Mouse (Mus musculus) lung, postnatal 0 days (tissue): Measurements from ENCODE around the gene Rpl39. TPM values are rescaled to one million over a fixed set of nuclear protein-coding genes. Genes with fewer than 3 reads are reported as not detected.

ENCODE experiments used
- ATAC-seq: fragments of 200-750 bp; cut with Nextera tagmentation; 2 replicates; pipeline ENCODE4 v1.8.0; 2017; ENCODE audit warnings: moderate library complexity
- DNase-seq: peaks from one replicate; pipeline ENCODE4 v3.0.0-alpha.2; 2016; ENCODE audit warnings: low spot score
- H3K27ac ChIP-seq: fragments of 300-500 bp; sonication (generic); 2 replicates; pipeline ENCODE4 v1.5.1; 2014; ENCODE audit warnings: antibody characterized with exemption, mild to moderate bottlenecking, low read length, mixed read lengths
- H3K27me3 ChIP-seq: fragments of 300-500 bp; sonication (generic); replicated peaks from 2 replicates; pipeline ENCODE4 v1.6.1; 2014; ENCODE audit warnings: low read length, mixed read lengths; ENCODE audit not compliant: insufficient read depth
- H3K36me3 ChIP-seq: fragments of 300-500 bp; sonication (generic); 2 replicates; pipeline ENCODE4 v1.6.1; 2014; ENCODE audit warnings: low read length, mixed read lengths; ENCODE audit not compliant: insufficient read depth
- H3K4me1 ChIP-seq: fragments of 300-500 bp; sonication (generic); 2 replicates; pipeline ENCODE4 v1.6.1; 2014; ENCODE audit warnings: antibody characterized with exemption, low read depth, low read length, mixed read lengths; ENCODE audit not compliant: insufficient read depth
- H3K4me2 ChIP-seq: fragments of 300-500 bp; sonication (generic); replicated peaks from 2 replicates; pipeline ENCODE4 v1.6.1; 2014; ENCODE audit warnings: low read depth, mild to moderate bottlenecking, low read length, moderate library complexity, mixed read lengths
- H3K4me3 ChIP-seq: fragments of 300-500 bp; sonication (generic); 2 replicates; pipeline ENCODE4 v1.5.1; 2014; ENCODE audit warnings: low read depth, low read length
- H3K9ac ChIP-seq: fragments of 300-500 bp; sonication (generic); replicated peaks from 2 replicates; pipeline ENCODE4 v1.6.1; 2014; ENCODE audit warnings: low read depth, mild to moderate bottlenecking
- H3K9me3 ChIP-seq: fragments of 300-500 bp; sonication (generic); 2 replicates; pipeline ENCODE4 v1.6.1; 2016; ENCODE audit warnings: low read length, mixed read lengths
- CTCF ChIP-seq: IDR thresholded peaks from 2 replicates; pipeline ENCODE4 v1.5.1; 2016; ENCODE audit warnings: antibody characterized with exemption, mild to moderate bottlenecking
- EP300 ChIP-seq: IDR thresholded peaks from 2 replicates; pipeline ENCODE4 v1.6.1; 2016; ENCODE audit warnings: antibody characterized with exemption, mild to moderate bottlenecking, control low read depth
- WGBS: fragments of 180-500 bp; shearing (Covaris S2); extraction: QIAGEN DNeasy Blood & Tissue Kit; methylation state at CpG from one replicate; pipeline ENCODE4 v1.1.7; 2014; 5-methylcytosine and 5-hydroxymethylcytosine counted together
- polyA plus RNA-seq: library from polyadenylated mRNA; unstranded; fragments of >200 nt; fragmentation: Nextera tagmentation; extraction: Ambion mirVana; gene quantifications from 2 replicates; pipeline ENCODE4 v1.2.1, GENCODE M21; 2015

Gene Rpl39
- polyA plus RNA-seq, 1 experiment from 2014 or later, result 436 TPM

- ATAC-seq (no peak), DNase-seq (no peak)
- no peaks in the 10 kb centered on the region for H3K4me1 ChIP-seq
- no peak overlapping the region for H3K4me3 ChIP-seq
- H3K27me3 ChIP-seq, result no peaks in the 10 kb centered on the region
- no peak overlapping the region for H3K9ac ChIP-seq
- H3K27ac ChIP-seq, result no peak overlapping the region
- no peaks in the 10 kb centered on the region for H3K36me3 ChIP-seq
- no peak overlapping the region for H3K4me2 ChIP-seq
- H3K9me3 ChIP-seq, result no peaks in the 10 kb centered on the region
- TF ChIP-seq CTCF, result no peak
- no peak for TF ChIP-seq EP300
- 58% methylated on average over 4 of the region's 4 CpGs for WGBS
Measured at GRCm38 (mm10) chrX:37110881-37111193, 25.6 kb upstream of the Rpl39 start.

GRCm38 (mm10) chrX:37110193-37110880 lies 25.1 kb upstream of the Rpl39 start, which contains the start of gene Upf3b:
TSS of gene Upf3b (minus strand) at chrX:37110322.
- Histone ChIP-seq H3K27me3 (no peaks in the 10 kb centered on the region), H3K36me3 (no peaks in the 10 kb centered on the region), H3K4me1 (no peaks in the 10 kb centered on the region), H3K27ac (peak within 1 kb of the TSS; percentile 76), H3K9ac (peak within 1 kb of the TSS; percentile 51), H3K4me3 (peak within 1 kb of the TSS; percentile 46), H3K4me2 (peak within 1 kb of the TSS; percentile 60), H3K9me3 (no peaks in the 10 kb centered on the region)
- peak; percentile 97 for DNase-seq
- peak; percentile 100 for ATAC-seq
- 9% methylated on average over 29 of the region's 30 CpGs for WGBS
- TF ChIP-seq CTCF (no peak), EP300 (no peak)

- ATAC-seq, result peak; percentile 75
- Histone ChIP-seq H3K9me3 (no peaks in the 10 kb centered on the region), H3K27ac (peak overlapping the region; percentile 76), H3K36me3 (no peaks in the 10 kb centered on the region), H3K4me1 (no peaks in the 10 kb centered on the region), H3K27me3 (no peaks in the 10 kb centered on the region), H3K4me2 (peak overlapping the region; percentile 60), H3K4me3 (peak overlapping the region; percentile 46), H3K9ac (peak overlapping the region; percentile 51)
- DNase-seq, result peak; percentile 17
- TF ChIP-seq CTCF (no peak), EP300 (no peak)
- 9% methylated on average over 22 of the region's 27 CpGs for WGBS
Measured at GRCm38 (mm10) chrX:37109526-37110192, 24.5 kb upstream of the Rpl39 start.

- no peaks in the 10 kb centered on the region for H3K27me3 ChIP-seq
- H3K27ac ChIP-seq, result no peak overlapping the region
- WGBS, result 74% methylated on average over 2 of the region's 2 CpGs
- no peak overlapping the region for H3K4me3 ChIP-seq
- no peaks in the 10 kb centered on the region for H3K4me1 ChIP-seq
- H3K9me3 ChIP-seq, result no peaks in the 10 kb centered on the region
- no peak for DNase-seq
- no peak overlapping the region for H3K4me2 ChIP-seq
- TF ChIP-seq EP300 (no peak), CTCF (peak; percentile 41)
- no peak for ATAC-seq
- H3K36me3 ChIP-seq, result no peaks in the 10 kb centered on the region
- H3K9ac ChIP-seq, result no peak overlapping the region
Measured at GRCm38 (mm10) chrX:37103826-37104225, 18.6 kb upstream of the Rpl39 start.

- H3K4me3 ChIP-seq, result no peak overlapping the region
- H3K9me3 ChIP-seq, result no peaks in the 10 kb centered on the region
- 93% methylated on average over 3 of the region's 3 CpGs for WGBS
- H3K36me3 ChIP-seq, result no peaks in the 10 kb centered on the region
- H3K9ac ChIP-seq, result no peak overlapping the region
- H3K4me2 ChIP-seq, result no peak overlapping the region
- H3K27ac ChIP-seq, result no peak overlapping the region
- TF ChIP-seq EP300 (no peak), CTCF (no peak)
- no peak for ATAC-seq
- no peak for DNase-seq
- H3K4me1 ChIP-seq, result no peaks in the 10 kb centered on the region
- H3K27me3 ChIP-seq, result no peaks in the 10 kb centered on the region
Measured at GRCm38 (mm10) chrX:37098681-37099080, 13.5 kb upstream of the Rpl39 start.

GRCm38 (mm10) chrX:37095106-37095768 lies 10.0 kb upstream of the Rpl39 start:
- DNase-seq, result no peak
- Histone ChIP-seq H3K9me3 (no peaks in the 10 kb centered on the region), H3K27ac (no peak overlapping the region), H3K4me2 (no peak overlapping the region), H3K4me3 (no peak overlapping the region), H3K27me3 (no peaks in the 10 kb centered on the region), H3K4me1 (no peaks in the 10 kb centered on the region), H3K9ac (no peak overlapping the region), H3K36me3 (no peaks in the 10 kb centered on the region)
- TF ChIP-seq EP300, result no peak
- no peak for TF ChIP-seq CTCF
- WGBS, result 80% methylated on average over 11 of the region's 11 CpGs
- no peak for ATAC-seq
